Mouse (Mus musculus): ENCODE measurements around the gene Olfr791.

The Olfr791 gene
- long read RNA-seq, experiment 1: 0 reads
- long read RNA-seq, experiment 2: 0 reads

- intact Hi-C loops (cut with DNase I): no loop called here
Measured at GRCm38 (mm10) chr10:129521492-129521891, at the start of gene Olfr791. Olfr791 (plus strand) TSS chr10:129521792.

GRCm38 (mm10) chr10:129473256-129473655, 48.3 kb upstream of the Olfr791 start:
- intact Hi-C loops (cut with DNase I): no loop called here

DNA sequence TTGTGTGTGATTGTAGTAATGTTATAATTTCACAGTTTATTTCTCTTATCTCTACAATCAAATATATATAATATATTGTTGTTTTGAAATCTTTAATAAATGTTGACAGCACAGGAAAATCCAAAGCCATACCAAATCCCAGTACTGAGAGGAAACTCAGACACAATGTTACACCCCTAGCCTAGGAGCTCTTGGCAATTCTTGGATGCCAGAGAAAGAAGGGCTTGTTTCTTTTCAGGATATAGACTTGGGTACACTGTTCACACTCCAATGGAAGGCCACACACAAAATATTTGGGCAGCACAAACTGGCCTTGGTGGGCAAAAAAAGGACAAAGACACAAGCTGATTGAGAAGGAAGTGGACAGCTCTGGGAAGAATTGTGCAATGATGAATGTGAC, 47.9 kb upstream of the Olfr791 start:
- intact Hi-C loops (cut with DNase I): no loop called here

DNA sequence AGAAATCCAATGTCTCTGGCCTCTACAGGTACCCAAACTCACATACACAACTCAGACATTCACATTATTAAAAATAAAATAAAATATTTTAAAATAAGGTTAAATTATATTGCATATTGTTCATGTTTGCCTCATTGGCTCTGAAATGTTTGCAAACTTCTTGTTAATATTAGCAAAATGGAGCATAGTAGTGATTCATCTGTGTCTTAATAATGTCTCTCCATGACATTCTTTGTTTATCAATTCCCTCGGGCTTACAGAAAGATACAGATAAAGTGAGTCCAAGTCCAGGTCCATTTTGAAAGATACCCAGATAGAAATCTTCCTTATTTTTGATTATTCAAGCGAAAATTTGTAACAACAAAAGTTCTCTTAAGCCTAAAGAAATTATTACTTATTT, 37.1 kb upstream of the Olfr791 start, which contains the start of gene Olfr789:
TSS of gene Olfr789 (plus strand) at position 301 of the 400 bp plus-strand sequence.
- intact Hi-C loops (cut with DNase I): no loop called here

DNA sequence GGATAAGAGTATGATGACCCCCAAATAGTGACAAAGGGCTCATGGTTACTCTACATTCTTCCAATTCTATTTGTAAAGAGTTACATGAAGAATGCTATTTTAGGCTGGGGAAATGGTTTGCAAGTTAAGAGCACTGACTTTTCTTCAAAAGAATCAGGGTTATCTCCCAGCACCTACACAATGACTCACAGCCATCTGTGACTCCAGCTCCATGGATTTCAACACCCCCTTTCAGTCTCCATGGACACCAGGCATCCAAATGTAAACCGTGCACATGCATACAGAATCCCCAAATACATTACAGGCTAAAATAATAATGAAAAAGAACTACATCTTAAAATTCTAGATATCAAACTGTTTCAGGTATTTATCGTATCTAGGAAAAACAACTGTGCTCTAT, 31.5 kb upstream of the Olfr791 start:
- intact Hi-C loops (cut with DNase I): no loop called here

- intact Hi-C loops (cut with DNase I): no loop called here
Measured at GRCm38 (mm10) chr10:129498192-129498591, 23.4 kb upstream of the Olfr791 start, which contains the start of gene Olfr790. Olfr790 (plus strand) TSS chr10:129498492.

DNA sequence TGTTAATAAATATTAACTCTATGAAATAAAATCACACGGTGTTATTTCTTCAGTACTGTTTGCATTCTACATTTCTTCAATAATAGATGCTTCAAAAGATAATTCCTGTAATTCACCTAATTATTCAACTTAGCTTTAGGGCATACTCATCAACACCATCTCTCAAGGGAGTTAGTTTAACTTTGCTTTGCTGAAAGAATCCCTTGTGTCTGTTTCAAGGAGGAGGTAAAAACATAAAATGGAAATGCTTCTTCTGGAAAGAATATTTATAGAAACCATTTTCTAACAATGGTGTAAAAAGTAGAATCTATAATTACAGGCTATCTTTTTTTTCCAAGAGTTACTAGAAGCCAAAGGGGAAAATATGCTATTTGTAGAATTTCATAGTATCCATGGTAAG, 17.3 kb downstream of the Olfr791 start, which contains the start of gene Olfr792:
TSS of gene Olfr792 (plus strand) at position 301 of the 400 bp plus-strand sequence.
- intact Hi-C loops (cut with DNase I): no loop called here

- intact Hi-C loops (cut with DNase I): no loop called here
Measured at GRCm38 (mm10) chr10:129549354-129549753, 27.8 kb downstream of the Olfr791 start.

- intact Hi-C loops (cut with DNase I): no loop called here
Measured at GRCm38 (mm10) chr10:129567355-129567754, 45.8 kb downstream of the Olfr791 start, which contains the start of gene Olfr794. Olfr794 (plus strand) TSS chr10:129567655.

- intact Hi-C loops (cut with DNase I): no loop called here
Measured at GRCm38 (mm10) chr10:129577066-129577465, 55.5 kb downstream of the Olfr791 start.

All from adrenal gland (tissue).